8 mouse cellular contexts compared by ENCODE assay signal in the genomic region with DNA sequence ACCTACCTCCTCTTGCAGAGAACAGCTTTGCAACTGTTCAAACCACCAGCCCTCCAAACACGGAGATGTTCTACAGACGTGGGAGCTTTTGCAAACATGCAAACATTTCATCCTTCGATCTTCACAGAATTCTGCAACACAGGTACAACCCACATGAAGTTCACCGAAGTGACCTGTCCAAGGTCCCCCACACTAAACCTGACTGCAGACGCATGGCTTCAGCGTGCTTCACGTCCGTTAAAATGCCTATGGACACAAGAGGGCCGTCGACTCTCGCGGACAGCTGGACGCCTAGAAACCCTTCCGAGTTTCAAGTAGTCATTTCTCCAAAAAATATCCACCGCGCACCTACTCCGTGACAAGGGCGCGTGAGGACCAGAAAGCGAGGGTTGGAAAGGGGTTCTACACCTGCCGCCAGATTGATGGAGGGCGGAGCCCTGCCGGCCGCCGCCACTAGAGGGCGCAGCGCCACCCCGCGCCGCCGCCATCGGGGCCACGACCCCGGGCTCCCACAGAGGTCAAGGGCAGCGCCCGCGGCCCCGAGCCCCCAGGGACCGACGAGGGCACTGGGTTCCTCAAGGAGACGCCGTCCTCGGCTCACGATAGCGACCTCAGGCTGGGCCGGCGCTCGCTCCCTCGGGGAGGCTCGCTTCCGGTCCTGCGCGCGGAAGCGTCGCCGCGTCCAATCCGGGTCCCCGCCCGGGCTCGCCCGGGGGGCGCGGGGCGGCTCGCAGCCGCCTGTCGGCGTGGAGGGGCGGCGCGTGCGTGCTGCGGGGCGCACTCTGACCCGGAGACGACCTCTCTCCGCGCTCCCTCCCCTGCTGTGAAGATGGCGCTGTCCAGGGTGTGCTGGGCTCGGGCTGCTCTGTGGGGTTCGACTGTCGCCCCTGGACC. TPM values are rescaled to one million over a fixed set of nuclear protein-coding genes. Genes with fewer than 3 reads are reported as not detected.
DNase-seq lines count a peak whose midpoint lies in the region; ATAC-seq and TF ChIP-seq lines count a peak whose summit lies in the region.

A gene (plus strand): TSS at position 729 of the 894 bp plus-strand sequence.

- peak; percentile 98 for TF ChIP-seq CTCF in C2C12 (IDR thresholded peaks at IDR 0.05; ENCODE audit: control insufficient read depth, insufficient read depth, insufficient read length)
- peak; percentile 91 for TF ChIP-seq CTCF in brain, embryonic 14.5 days (IDR thresholded peaks at IDR 0.05; ENCODE audit: borderline replicate concordance, extremely low read depth, insufficient read depth, insufficient read length)
- peak; percentile 74 for TF ChIP-seq CTCF in midbrain, postnatal 0 days (IDR thresholded peaks at IDR 0.05)

- WGBS in heart, embryonic 10.5 days: 2% methylated on average over 84 of the region's 84 CpGs
- WGBS in kidney, embryonic 15.5 days: 2% methylated on average over 84 of the region's 84 CpGs
- WGBS in limb, embryonic 15.5 days: 3% methylated on average over 83 of the region's 84 CpGs
- WGBS in midbrain, postnatal 0 days: 2% methylated on average over 71 of the region's 84 CpGs

- no peaks in the 10 kb centered on the region for H3K27me3 ChIP-seq in C2C12 (ENCODE audit: control insufficient read depth, insufficient read depth, insufficient read length)
- no peaks in the 10 kb centered on the region for H3K27me3 ChIP-seq in heart, embryonic 10.5 days (ENCODE audit: insufficient read depth, poor library complexity, severe bottlenecking)
- H3K27me3 ChIP-seq in kidney, embryonic 15.5 days: no peaks in the 10 kb centered on the region
- no peaks in the 10 kb centered on the region for H3K27me3 ChIP-seq in limb, embryonic 15.5 days
- H3K27me3 ChIP-seq in midbrain, postnatal 0 days (ENCODE audit: insufficient read depth, low read length): no peaks in the 10 kb centered on the region

- peaks cover 20% of the 10 kb centered on the region for H3K36me3 ChIP-seq in C2C12 (ENCODE audit: control insufficient read depth, insufficient read depth)
- peaks cover 29% of the 10 kb centered on the region for H3K36me3 ChIP-seq in heart, embryonic 10.5 days
- H3K36me3 ChIP-seq in kidney, embryonic 15.5 days: peaks cover 15% of the 10 kb centered on the region
- H3K36me3 ChIP-seq in limb, embryonic 15.5 days: peaks cover 16% of the 10 kb centered on the region
- H3K36me3 ChIP-seq in midbrain, postnatal 0 days (ENCODE audit: insufficient read depth, low read length): peaks cover 5% of the 10 kb centered on the region; the same call in 1 of the 2 replicates

- DNase-seq in brain, embryonic 14.5 days (ENCODE audit: low read depth): peak; percentile 95
- DNase-seq in heart, embryonic 10.5 days (ENCODE audit: low spot score): peak; percentile 91
- DNase-seq in midbrain, postnatal 0 days (ENCODE audit: low spot score): peak; percentile 93
- peak; percentile 82 to 84 for DNase-seq in spleen, postnatal 10 days (ENCODE audit: low spot score in 2 of 2)

- H3K4me1 ChIP-seq in heart, embryonic 10.5 days: peaks cover 21% of the 10 kb centered on the region
- peaks cover 24% of the 10 kb centered on the region for H3K4me1 ChIP-seq in kidney, embryonic 15.5 days
- peaks cover 18% of the 10 kb centered on the region for H3K4me1 ChIP-seq in limb, embryonic 15.5 days
- peaks cover 13% of the 10 kb centered on the region; the same call in 1 of the 2 replicates for H3K4me1 ChIP-seq in midbrain, postnatal 0 days (ENCODE audit: insufficient read depth, low read length)

- H3K9ac ChIP-seq in kidney, embryonic 15.5 days: peak within 1 kb of the TSS; percentile 67
- H3K9ac ChIP-seq in limb, embryonic 15.5 days: peak within 1 kb of the TSS; percentile 74
- H3K9ac ChIP-seq in midbrain, postnatal 0 days (replicated peaks; ENCODE audit: low read length, poor library complexity, severe bottlenecking): peak within 1 kb of the TSS; percentile 78

- peak; percentile 89 for TF ChIP-seq POLR2A in brain, embryonic 14.5 days (IDR thresholded peaks at IDR 0.05; ENCODE audit: borderline replicate concordance, extremely low read depth, insufficient read depth, insufficient read length, poor library complexity, severe bottlenecking)

- no peaks in the 10 kb centered on the region for H3K9me3 ChIP-seq in heart, embryonic 10.5 days
- no peaks in the 10 kb centered on the region for H3K9me3 ChIP-seq in kidney, embryonic 15.5 days (replicated peaks)
- H3K9me3 ChIP-seq in limb, embryonic 15.5 days: no peaks in the 10 kb centered on the region
- H3K9me3 ChIP-seq in midbrain, postnatal 0 days (ENCODE audit: low read length): no peaks in the 10 kb centered on the region

- no peaks in the 10 kb centered on the region for H3K79me3 ChIP-seq in C2C12 (ENCODE audit: low read depth)

- peak within 1 kb of the TSS; percentile 82 for H3ac ChIP-seq in C2C12 (ENCODE audit: control insufficient read depth, insufficient read length, low read depth)

- H3K4me2 ChIP-seq in kidney, embryonic 15.5 days: peak within 1 kb of the TSS; percentile 91
- peak within 1 kb of the TSS; percentile 71 for H3K4me2 ChIP-seq in limb, embryonic 15.5 days
- H3K4me2 ChIP-seq in midbrain, postnatal 0 days (ENCODE audit: low read depth, low read length, poor library complexity, severe bottlenecking): peak within 1 kb of the TSS; percentile 90

- peak within 1 kb of the TSS; percentile 91 for H3K4me3 ChIP-seq in C2C12 (ENCODE audit: insufficient read depth, poor library complexity, severe bottlenecking)
- peak within 1 kb of the TSS; percentile 76 for H3K4me3 ChIP-seq in heart, embryonic 10.5 days
- peak within 1 kb of the TSS; percentile 89 for H3K4me3 ChIP-seq in kidney, embryonic 15.5 days (replicated peaks)
- H3K4me3 ChIP-seq in limb, embryonic 15.5 days: peak within 1 kb of the TSS; percentile 92
- peak within 1 kb of the TSS; percentile 85 for H3K4me3 ChIP-seq in midbrain, postnatal 0 days (ENCODE audit: low read depth, low read length)

- peaks cover 12% of the 10 kb centered on the region for H3K79me2 ChIP-seq in C2C12 (ENCODE audit: control insufficient read depth, insufficient read depth)

- peak; percentile 62 for ATAC-seq in erythroblast, adult 5-6 weeks (replicated peaks; ENCODE audit: low FRiP score, poor library complexity, severe bottlenecking)
- peak; percentile 92 for ATAC-seq in kidney, embryonic 15.5 days (replicated peaks; ENCODE audit: low FRiP score)
- ATAC-seq in limb, embryonic 15.5 days (ENCODE audit: insufficient number of reproducible peaks, low FRiP score, low TSS enrichment, low read depth): peak; percentile 91
- ATAC-seq in midbrain, postnatal 0 days (ENCODE audit: low FRiP score): peak; percentile 94

- peak within 1 kb of the TSS; percentile 97 for H3K27ac ChIP-seq in heart, embryonic 10.5 days
- H3K27ac ChIP-seq in kidney, embryonic 15.5 days: peak within 1 kb of the TSS; percentile 90
- peak within 1 kb of the TSS; percentile 87 for H3K27ac ChIP-seq in limb, embryonic 15.5 days
- H3K27ac ChIP-seq in midbrain, postnatal 0 days (ENCODE audit: low read depth, low read length): peak within 1 kb of the TSS; percentile 79

TF ChIP-seq in C2C12, 6 proteins besides CTCF, POLR2A, EP300 and RAD21:
- peak; percentile 89 for TF ChIP-seq MAX (IDR thresholded peaks at IDR 0.05)
- no peak for TF ChIP-seq USF1 (IDR thresholded peaks at IDR 0.05; ENCODE audit: low read depth)
- TF ChIP-seq FOSL1 (IDR thresholded peaks at IDR 0.05; ENCODE audit: insufficient read depth, low read length, poor library complexity, severe bottlenecking): no peak
- no peak for TF ChIP-seq MYOG (IDR thresholded peaks at IDR 0.05; ENCODE audit: control insufficient read depth, extremely low read depth, insufficient read length)
- TF ChIP-seq CEBPB (IDR thresholded peaks at IDR 0.05; ENCODE audit: low read depth): no peak
- TF ChIP-seq MYOD1 (IDR thresholded peaks at IDR 0.05; ENCODE audit: control insufficient read depth, insufficient read length, low read depth): no peak

RNA-seq across cellular contexts. Expression of the gene that starts here (rescaled TPM):
- polyA plus RNA-seq in C2C12 (2012; fragmentation: generic; extraction: Trizol): 34.0 TPM
- 83.8 and 88.4 TPM in 2 replicates for polyA plus RNA-seq in brain, embryonic 14.5 days (2012; rRNA removed)
- 4.4 and 4.8 TPM in 2 replicates for total RNA-seq in erythroblast, adult 5-6 weeks (2015; ENCODE audit: low replicate concordance)
- total RNA-seq in erythroblast, adult 5-6 weeks (2017; ENCODE audit: low replicate concordance): 2.5 and 3.7 TPM in 2 replicates
- 21.1 and 27.9 TPM in 2 replicates for polyA plus RNA-seq in heart, embryonic 10.5 days (2016; fragmentation: Nextera tagmentation; extraction: Ambion mirVana)
- 27.5 and 27.8 TPM in 2 replicates for polyA plus RNA-seq in kidney, embryonic 15.5 days (2015; fragmentation: Nextera tagmentation; extraction: Ambion mirVana)
- polyA plus RNA-seq in limb, embryonic 15.5 days (2015; fragmentation: Nextera tagmentation; extraction: Ambion mirVana): 29.6 and 30.5 TPM in 2 replicates
- 80.9 and 86.0 TPM in 2 replicates for total RNA-seq in midbrain, postnatal 0 days (2014; rRNA removed)
- polyA plus RNA-seq in midbrain, postnatal 0 days (2015; fragmentation: Nextera tagmentation; extraction: Ambion mirVana): 53.0 and 55.0 TPM in 2 replicates

Comparison
In these comparisons a context has a peak if more than half of its experiments do, and no peak if none do; other contexts are left out.
1. Peak in every context shown above with its lines: DNase-seq, ATAC-seq, H3K4me3 ChIP-seq and H3K27ac ChIP-seq.
2. RNA of the gene that starts here (total RNA-seq): 80.9 to 86.0 TPM in midbrain, postnatal 0 days; 2.5 to 4.8 TPM in erythroblast, adult 5-6 weeks; every median in the first group is over 10 times any median in the second.